Mouse (Mus musculus) midbrain, embryonic 12.5 days (tissue): ENCODE data around the gene Tmem258. TPM values are rescaled to one million over a fixed set of nuclear protein-coding genes. Genes with fewer than 3 reads are reported as not detected.
"Not testable (repeated sequence)": the region's sequence is repeated elsewhere in the genome, so short reads cannot be mapped to it uniquely, and the experiment has no call there.

Experiments
- ATAC-seq: fragments of 200-750 bp; cut with Nextera tagmentation; 2 replicates; pipeline ENCODE4 v1.8.0; 2017; ENCODE audit warnings: low read depth, moderate TSS enrichment, moderate library complexity; ENCODE audit not compliant: low FRiP score
- H3K27ac ChIP-seq: fragments of 300-500 bp; sonication (generic); replicated peaks from 2 replicates; pipeline ENCODE4 v1.5.1; 2016; ENCODE audit warnings: mild to moderate bottlenecking
- H3K27me3 ChIP-seq: fragments of 300-500 bp; sonication (generic); 2 replicates; pipeline ENCODE4 v1.6.1; 2016; ENCODE audit warnings: mild to moderate bottlenecking
- H3K36me3 ChIP-seq: fragments of 300-500 bp; sonication (generic); 2 replicates; pipeline ENCODE4 v1.6.1; 2016
- H3K4me1 ChIP-seq: fragments of 300-500 bp; sonication (generic); 2 replicates; pipeline ENCODE4 v1.6.1; 2016
- H3K4me2 ChIP-seq: fragments of 300-500 bp; sonication (generic); replicated peaks from 2 replicates; pipeline ENCODE4 v1.6.1; 2016; ENCODE audit warnings: mild to moderate bottlenecking, moderate library complexity
- H3K4me3 ChIP-seq: fragments of 300-500 bp; sonication (generic); 2 replicates; pipeline ENCODE4 v1.5.1; 2016; ENCODE audit warnings: mild to moderate bottlenecking
- H3K9ac ChIP-seq: fragments of 300-500 bp; sonication (generic); replicated peaks from 2 replicates; pipeline ENCODE4 v1.6.1; 2016; ENCODE audit warnings: mild to moderate bottlenecking, moderate library complexity
- H3K9me3 ChIP-seq: fragments of 300-500 bp; sonication (generic); 2 replicates; pipeline ENCODE4 v1.6.1; 2016; ENCODE audit warnings: mild to moderate bottlenecking
- WGBS: fragments of 180-500 bp; shearing (Covaris S2); methylation state at CpG from one replicate; pipeline ENCODE4 v1.1.7; 2016; 5-methylcytosine and 5-hydroxymethylcytosine counted together
- polyA plus RNA-seq: library from polyadenylated mRNA; unstranded; fragments of >200 nt; fragmentation: Nextera tagmentation; extraction: Ambion mirVana; gene quantifications from 2 replicates; pipeline ENCODE4 v1.2.1, GENCODE M21; 2016

Tmem258 gene
- polyA plus RNA-seq = 298 and 313 TPM in 2 replicates

DNA sequence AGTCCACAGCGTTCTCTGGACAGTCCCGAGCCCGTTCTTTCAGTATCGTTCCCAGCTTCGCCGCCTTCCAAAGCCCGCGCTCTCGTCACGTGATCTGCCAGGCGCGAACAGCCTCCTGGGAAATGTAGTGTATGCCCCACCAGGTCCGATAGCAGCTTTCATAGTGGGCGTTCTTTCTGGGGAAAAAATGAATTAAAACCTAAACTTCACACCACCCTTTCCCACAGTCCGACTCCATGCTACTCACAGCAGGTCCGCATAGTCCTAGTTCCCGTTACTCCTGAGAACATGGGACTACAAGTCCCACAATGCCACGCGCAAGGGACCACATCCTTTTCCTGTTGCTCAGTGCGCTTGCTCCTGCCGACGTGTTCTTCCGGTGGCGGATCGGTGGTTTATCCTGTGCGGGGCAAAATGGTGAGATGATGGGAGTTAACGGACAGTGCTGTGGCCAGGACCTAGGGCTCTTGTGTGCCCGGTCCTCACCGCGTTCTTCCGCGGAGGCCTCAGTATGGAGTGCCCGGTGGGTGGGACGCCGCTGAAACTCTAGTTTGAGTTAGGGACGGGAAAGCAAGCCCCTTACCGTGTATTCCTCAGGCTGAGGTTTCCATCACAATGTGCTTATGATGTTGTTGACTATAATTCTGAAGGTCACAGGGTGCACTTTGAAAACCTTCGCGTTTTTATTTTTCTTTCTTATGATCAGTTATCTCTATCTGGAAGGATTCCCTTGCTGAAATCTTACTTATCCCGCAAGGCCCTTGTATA lies at the start of gene Tmem258, which contains the start of gene Fen1:
Gene Tmem258 (plus strand): TSS at position 167 of the 768 bp plus-strand sequence.
Gene Fen1 (minus strand): TSS at position 322 of the 768 bp plus-strand sequence.
- Histone ChIP-seq H3K9me3 (no peaks in the 10 kb centered on the region), H3K4me2 (peak within 1 kb of the TSS; percentile 93), H3K36me3 (peaks cover 56% of the 10 kb centered on the region), H3K9ac (peak within 1 kb of the TSS; percentile 87), H3K4me1 (peaks cover 18% of the 10 kb centered on the region), H3K4me3 (peak within 1 kb of the TSS; percentile 89), H3K27me3 (no peaks in the 10 kb centered on the region), H3K27ac (peak within 1 kb of the TSS; percentile 76)
- ATAC-seq = peak; percentile 93
- WGBS = under 1% methylated on average over 40 of the region's 40 CpGs

DNA sequence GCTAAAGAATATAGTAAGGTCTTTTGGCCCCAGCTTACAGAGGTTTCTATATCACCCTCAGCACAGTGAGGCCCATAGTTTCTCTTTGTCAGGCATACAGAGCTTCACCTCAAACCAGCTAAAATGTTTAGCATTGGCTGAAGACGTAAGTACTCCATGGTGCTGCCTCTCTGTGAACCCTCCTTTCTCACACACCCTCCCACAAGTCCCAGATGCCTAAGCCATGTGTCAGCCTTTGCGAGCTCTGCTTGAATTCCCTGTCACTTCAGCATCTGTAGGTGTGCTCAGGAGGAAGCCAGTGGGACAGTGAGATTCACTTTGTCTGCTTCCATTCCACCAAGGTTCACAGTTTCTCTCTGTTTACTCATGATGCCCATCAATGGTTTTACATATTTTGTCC lies 46.1 kb upstream of the Tmem258 start:
- Histone ChIP-seq H3K27ac (no peak overlapping the region), H3K9ac (no peak overlapping the region), H3K4me1 (no peaks in the 10 kb centered on the region), H3K27me3 (no peaks in the 10 kb centered on the region), H3K4me2 (no peak overlapping the region), H3K36me3 (no peaks in the 10 kb centered on the region), H3K9me3 (no peaks in the 10 kb centered on the region), H3K4me3 (no peak overlapping the region)
- WGBS = 69% methylated on average over 2 of the region's 2 CpGs
- ATAC-seq = no peak

DNA sequence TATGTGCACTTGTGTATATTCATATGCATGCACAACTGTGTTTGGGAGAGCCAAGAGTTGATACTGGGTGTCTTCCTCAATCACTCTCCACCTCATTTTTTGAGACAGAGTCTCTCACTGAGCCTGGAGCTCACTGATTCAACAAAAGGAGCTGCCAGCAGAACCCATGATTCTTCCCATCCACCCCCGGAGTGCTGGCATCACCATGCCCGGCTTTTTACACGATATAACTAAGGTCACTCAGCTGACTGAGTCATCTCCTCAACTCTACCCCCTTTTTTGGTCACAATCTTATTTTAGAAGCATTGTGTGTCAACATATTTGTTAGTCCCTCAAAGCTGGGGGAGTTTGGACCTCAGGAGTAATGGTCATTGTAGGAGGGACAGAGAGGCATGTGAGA lies 39.9 kb upstream of the Tmem258 start:
- 94% methylated on average over 3 of the region's 3 CpGs for WGBS
- no peak for ATAC-seq
- Histone ChIP-seq H3K9me3 (no peaks in the 10 kb centered on the region), H3K9ac (no peak overlapping the region), H3K27ac (no peak overlapping the region), H3K4me1 (no peaks in the 10 kb centered on the region), H3K4me3 (no peak overlapping the region), H3K27me3 (no peaks in the 10 kb centered on the region), H3K36me3 (no peaks in the 10 kb centered on the region), H3K4me2 (no peak overlapping the region)

DNA sequence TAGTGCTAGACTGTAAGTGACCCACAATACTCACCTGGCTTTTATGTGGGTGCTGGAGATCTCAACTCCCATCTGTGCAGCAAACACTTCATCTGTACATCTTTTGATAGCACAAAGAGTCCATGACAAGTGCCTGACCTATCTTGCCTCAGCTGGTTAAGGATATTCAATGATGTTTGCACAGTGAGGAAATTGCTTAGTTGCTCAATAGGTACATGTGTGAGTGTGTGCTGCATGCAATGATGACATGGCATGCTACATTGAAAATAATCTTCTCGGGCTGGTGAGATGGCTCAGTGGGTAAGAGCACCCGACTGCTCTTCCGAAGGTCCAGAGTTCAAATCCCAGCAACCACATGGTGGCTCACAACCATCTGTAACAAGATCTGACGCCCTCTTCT lies 37.9 kb upstream of the Tmem258 start:
- H3K27me3 ChIP-seq, H3K27ac ChIP-seq, ATAC-seq, H3K9ac ChIP-seq, H3K4me3 ChIP-seq, H3K4me1 ChIP-seq, H3K9me3 ChIP-seq, H3K4me2 ChIP-seq, H3K36me3 ChIP-seq: not testable (repeated sequence)
- 79% methylated on average over 4 of the region's 4 CpGs for WGBS

DNA sequence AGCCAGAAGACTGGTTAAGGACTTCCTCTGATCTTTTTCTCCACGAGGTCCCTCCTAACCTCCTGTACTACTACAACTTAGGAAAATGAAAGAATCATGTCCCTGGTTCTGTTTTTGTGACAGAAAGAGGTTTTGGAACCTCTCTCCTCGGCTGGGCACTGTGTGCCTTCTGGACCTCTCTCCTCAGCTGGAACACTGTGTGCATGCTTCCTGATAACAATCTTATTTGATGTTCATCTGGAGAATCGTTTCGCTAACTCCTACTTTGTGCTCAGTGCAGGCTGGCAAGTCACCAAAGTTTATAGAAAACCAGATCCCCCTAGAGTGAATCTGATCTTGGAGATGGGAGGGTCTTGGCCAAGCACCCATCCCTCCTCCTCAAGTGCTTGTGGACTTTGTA lies 36.7 kb upstream of the Tmem258 start:
- H3K9ac ChIP-seq = no peak overlapping the region
- no peaks in the 10 kb centered on the region for H3K9me3 ChIP-seq
- no peaks in the 10 kb centered on the region for H3K36me3 ChIP-seq
- no peak overlapping the region for H3K27ac ChIP-seq
- H3K4me1 ChIP-seq = no peaks in the 10 kb centered on the region
- ATAC-seq = no peak
- H3K4me3 ChIP-seq = no peak overlapping the region
- H3K4me2 ChIP-seq = no peak overlapping the region
- H3K27me3 ChIP-seq = no peaks in the 10 kb centered on the region
- WGBS = 85% methylated on average over 4 of the region's 4 CpGs

DNA sequence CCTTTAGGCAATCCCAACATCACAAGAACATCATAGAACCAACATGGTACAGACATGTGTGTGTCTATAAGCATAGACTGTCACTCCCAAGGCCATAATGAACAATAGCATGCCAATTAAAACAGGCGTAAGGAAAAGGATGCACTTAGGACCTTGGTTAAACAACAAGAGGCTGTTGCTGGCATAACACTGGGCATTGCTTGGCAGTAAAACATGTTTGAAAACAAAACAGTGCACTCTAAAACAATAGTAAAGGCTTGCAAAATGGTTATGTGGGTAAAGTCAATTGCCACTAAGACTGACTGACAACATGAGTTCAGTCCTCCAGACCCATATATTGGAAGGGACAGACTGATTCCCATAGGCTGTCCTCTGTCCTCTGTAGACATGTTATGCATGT lies 35.9 kb upstream of the Tmem258 start:
- Histone ChIP-seq H3K27me3 (no peaks in the 10 kb centered on the region), H3K9ac (no peak overlapping the region)
- 93% methylated on average over 1 of the region's 1 CpGs for WGBS

DNA sequence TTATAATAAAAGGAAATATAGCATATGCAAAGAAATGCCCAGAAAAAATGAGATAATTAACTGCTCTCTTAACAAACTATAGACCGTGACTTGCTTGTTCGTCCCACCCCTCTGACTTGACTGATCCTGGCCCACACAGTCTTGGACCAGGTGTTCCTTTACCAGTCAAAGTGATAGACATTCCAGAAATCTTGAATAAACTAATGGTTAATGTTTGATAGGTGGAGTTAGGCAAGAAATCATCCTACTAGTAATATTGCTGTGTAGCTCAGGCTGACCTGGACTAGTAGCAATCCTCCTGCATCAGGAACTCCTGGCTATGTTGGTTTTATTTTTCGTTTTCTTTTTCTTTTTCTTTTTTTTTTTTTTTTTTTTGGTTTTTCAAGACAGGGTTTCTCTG lies 35.4 kb upstream of the Tmem258 start:
- Histone ChIP-seq H3K27ac (no peak overlapping the region), H3K27me3 (no peaks in the 10 kb centered on the region), H3K9me3 (no peaks in the 10 kb centered on the region), H3K36me3 (no peaks in the 10 kb centered on the region), H3K4me2 (no peak overlapping the region), H3K9ac (no peak overlapping the region), H3K4me1 (no peaks in the 10 kb centered on the region), H3K4me3 (no peak overlapping the region)
- WGBS = 90% methylated on average over 3 of the region's 3 CpGs
- no peak for ATAC-seq

More for the DNA sequence above, 35.9 kb upstream of the Tmem258 start:
- H3K4me2 ChIP-seq = no peak overlapping the region
- no peaks in the 10 kb centered on the region for H3K9me3 ChIP-seq
- H3K4me1 ChIP-seq = no peaks in the 10 kb centered on the region
- ATAC-seq = no peak
- no peaks in the 10 kb centered on the region for H3K36me3 ChIP-seq
- no peak overlapping the region for H3K27ac ChIP-seq
- H3K4me3 ChIP-seq = no peak overlapping the region

DNA sequence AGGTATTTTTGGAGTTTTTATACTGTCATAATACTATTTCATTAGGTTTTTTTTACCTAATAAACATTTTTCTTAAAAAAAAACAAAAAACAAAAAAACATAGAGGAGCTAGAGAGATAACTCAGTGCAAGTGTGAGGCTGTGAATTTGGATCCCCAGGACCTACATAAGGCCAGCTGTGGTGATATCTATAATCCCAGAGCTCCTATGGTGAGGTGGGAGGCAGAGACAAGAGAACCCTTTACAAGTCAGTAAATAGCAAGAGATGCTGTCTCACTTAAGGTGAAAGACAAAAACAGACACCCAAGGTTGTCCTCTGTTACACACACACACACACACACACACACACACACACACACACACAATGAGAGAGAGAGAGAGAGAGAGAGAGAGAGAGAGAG lies 34.6 kb upstream of the Tmem258 start:
- H3K27me3 ChIP-seq = no peaks in the 10 kb centered on the region
- H3K4me2 ChIP-seq = no peak overlapping the region
- no peaks in the 10 kb centered on the region for H3K4me1 ChIP-seq
- H3K9ac ChIP-seq = no peak overlapping the region
- H3K9me3 ChIP-seq = no peaks in the 10 kb centered on the region
- H3K27ac ChIP-seq = no peak overlapping the region
- H3K36me3 ChIP-seq = no peaks in the 10 kb centered on the region
- no peak overlapping the region for H3K4me3 ChIP-seq
- no peak for ATAC-seq

DNA sequence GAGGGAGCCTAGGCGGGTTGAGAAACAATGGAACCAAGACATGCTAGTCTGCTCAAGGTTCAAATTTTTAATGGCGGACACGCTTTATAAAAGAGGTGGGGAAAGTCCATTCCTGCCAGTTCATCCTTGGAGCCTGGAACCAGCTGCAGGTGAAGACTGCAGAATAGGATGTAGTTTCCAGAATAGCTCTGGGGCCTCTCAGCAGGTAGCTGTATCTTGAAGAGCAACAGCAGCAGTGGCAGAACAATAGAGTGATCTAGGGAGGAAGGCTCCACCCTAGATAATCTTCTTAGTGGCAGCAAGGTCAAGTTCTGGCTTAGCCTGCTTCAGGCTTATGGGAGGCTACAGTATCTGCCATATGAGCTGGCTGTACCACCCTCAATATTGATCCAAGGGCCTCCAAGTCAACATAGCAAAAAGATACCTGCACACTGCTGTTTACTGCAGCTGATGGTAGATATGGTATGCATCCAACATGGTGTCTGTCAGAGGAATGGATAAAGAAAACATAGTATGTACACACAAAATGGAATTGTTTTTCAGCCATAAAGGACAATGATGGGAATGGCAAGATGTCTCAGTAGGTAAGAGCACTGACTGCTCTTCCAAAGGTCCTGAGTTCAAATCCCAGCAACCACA lies 34.0 kb upstream of the Tmem258 start:
- not testable (repeated sequence) for H3K27me3 ChIP-seq, H3K36me3 ChIP-seq

DNA sequence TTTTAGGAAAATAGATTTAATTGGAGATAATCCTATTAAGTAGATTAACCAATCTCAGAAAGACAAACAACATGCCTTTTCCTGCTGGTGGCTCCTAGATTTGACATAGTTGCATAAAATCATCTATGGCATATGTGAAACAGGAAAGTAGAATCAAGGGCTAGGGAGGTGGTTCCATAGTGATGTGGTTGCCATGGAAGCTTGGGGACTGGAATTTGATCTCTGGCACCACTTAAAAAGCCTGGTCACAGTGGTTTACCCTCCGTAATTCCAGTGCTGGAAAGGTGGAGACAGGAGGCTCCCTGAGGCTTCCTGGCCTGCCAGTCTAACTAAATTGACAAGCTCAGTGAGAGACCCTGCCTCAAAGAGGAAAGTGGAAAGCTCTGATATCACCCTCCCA lies 33.3 kb upstream of the Tmem258 start:
- Histone ChIP-seq H3K27me3 (no peaks in the 10 kb centered on the region), H3K4me2 (no peak overlapping the region), H3K4me3 (no peak overlapping the region), H3K27ac (no peak overlapping the region), H3K9me3 (no peaks in the 10 kb centered on the region), H3K4me1 (no peaks in the 10 kb centered on the region), H3K36me3 (no peaks in the 10 kb centered on the region), H3K9ac (no peak overlapping the region)
- 16% methylated on average over 1 of the region's 1 CpGs for WGBS
- no peak for ATAC-seq

More for the DNA sequence above, 34.0 kb upstream of the Tmem258 start:
- 83% methylated on average over 3 of the region's 3 CpGs for WGBS
- ATAC-seq, H3K4me3 ChIP-seq, H3K9ac ChIP-seq, H3K4me2 ChIP-seq, H3K9me3 ChIP-seq, H3K4me1 ChIP-seq, H3K27ac ChIP-seq: not testable (repeated sequence)

DNA sequence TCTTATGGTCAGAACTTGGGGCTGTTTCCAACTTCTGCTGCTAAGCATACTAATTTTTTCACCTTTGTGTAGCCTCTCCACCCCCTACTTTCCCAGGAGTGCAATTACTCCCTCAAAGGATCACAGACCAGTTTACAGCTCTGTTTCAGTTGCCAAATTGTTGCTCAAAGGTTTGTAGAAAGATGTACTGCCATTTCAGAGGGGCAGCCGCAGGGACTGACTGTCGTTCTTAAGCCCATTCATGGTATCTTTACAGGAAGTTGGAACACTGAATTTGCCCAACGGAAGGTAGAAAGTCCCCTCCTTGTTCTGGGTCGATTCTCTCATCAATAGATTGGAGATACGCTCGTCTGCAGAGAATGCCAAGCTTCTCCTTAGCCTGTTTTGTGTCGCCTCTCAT lies 32.5 kb upstream of the Tmem258 start:
- no peak overlapping the region for H3K27ac ChIP-seq
- 91% methylated on average over 7 of the region's 7 CpGs for WGBS
- no peak for ATAC-seq
- no peak overlapping the region for H3K9ac ChIP-seq
- no peaks in the 10 kb centered on the region for H3K9me3 ChIP-seq
- no peaks in the 10 kb centered on the region for H3K4me1 ChIP-seq
- no peak overlapping the region for H3K4me2 ChIP-seq
- H3K36me3 ChIP-seq = no peaks in the 10 kb centered on the region
- no peak overlapping the region for H3K4me3 ChIP-seq
- no peaks in the 10 kb centered on the region for H3K27me3 ChIP-seq

DNA sequence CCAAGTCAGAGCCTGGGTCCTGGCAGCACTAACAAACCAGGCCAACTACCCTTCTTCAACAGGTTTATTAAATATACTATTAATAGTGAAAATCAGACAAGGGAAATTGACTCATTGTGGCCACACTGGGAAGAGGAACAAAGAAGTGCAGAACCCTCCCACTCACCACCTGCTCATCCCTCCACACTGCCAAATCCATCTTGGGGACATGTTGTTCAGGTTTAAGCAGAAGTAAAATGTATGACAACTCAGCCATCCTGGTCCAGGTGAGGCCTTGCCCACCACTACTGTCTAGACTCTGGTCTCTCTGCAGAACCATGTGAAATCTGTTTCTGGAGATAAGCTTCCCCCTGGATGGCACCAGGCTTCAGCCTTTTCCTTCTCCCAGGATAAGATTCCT lies 32.0 kb upstream of the Tmem258 start:
- H3K36me3 ChIP-seq = no peaks in the 10 kb centered on the region
- no peak for ATAC-seq
- no peak overlapping the region for H3K9ac ChIP-seq
- no peak overlapping the region for H3K4me3 ChIP-seq
- no peaks in the 10 kb centered on the region for H3K27me3 ChIP-seq
- H3K4me1 ChIP-seq = no peaks in the 10 kb centered on the region
- H3K9me3 ChIP-seq = no peaks in the 10 kb centered on the region
- H3K27ac ChIP-seq = no peak overlapping the region
- no peak overlapping the region for H3K4me2 ChIP-seq
